Mouse (Mus musculus): Measurements from ENCODE around the gene Itpr1. TPM values are rescaled to one million over a fixed set of nuclear protein-coding genes. Genes with fewer than 3 reads are reported as not detected.

Itpr1 gene
- polyA plus RNA-seq, 1 experiment from 2014 or later, result 7.4 TPM

- no peak overlapping the region for H3K4me3 ChIP-seq
- 95% methylated on average over 9 of the region's 9 CpGs for WGBS
- ATAC-seq (ENCODE audit: low FRiP score, low read depth), result no peak
- H3K9me3 ChIP-seq, result no peaks in the 10 kb centered on the region
- H3K9ac ChIP-seq (replicated peaks), result no peak overlapping the region
- no peak overlapping the region for H3K4me2 ChIP-seq (replicated peaks)
- no peaks in the 10 kb centered on the region for H3K4me1 ChIP-seq
- H3K27ac ChIP-seq (replicated peaks), result no peak overlapping the region
- H3K36me3 ChIP-seq, result no peaks in the 10 kb centered on the region
- H3K27me3 ChIP-seq, result no peaks in the 10 kb centered on the region
Observed at GRCm38 (mm10) chr6:108413593-108413992, 200.7 kb downstream of the Itpr1 start.

GRCm38 (mm10) chr6:108415847-108416246 is 203.0 kb downstream of the Itpr1 start:
- no peaks in the 10 kb centered on the region for H3K4me1 ChIP-seq
- H3K9ac ChIP-seq (replicated peaks), result no peak overlapping the region
- WGBS, result 90% methylated on average over 4 of the region's 4 CpGs
- ATAC-seq (ENCODE audit: low FRiP score, low read depth), result no peak
- no peak overlapping the region for H3K4me2 ChIP-seq (replicated peaks)
- no peaks in the 10 kb centered on the region for H3K27me3 ChIP-seq
- H3K27ac ChIP-seq (replicated peaks), result no peak overlapping the region
- H3K36me3 ChIP-seq, result no peaks in the 10 kb centered on the region
- no peaks in the 10 kb centered on the region for H3K9me3 ChIP-seq
- no peak overlapping the region for H3K4me3 ChIP-seq

GRCm38 (mm10) chr6:108417508-108417907 is 204.6 kb downstream of the Itpr1 start:
- Histone ChIP-seq H3K27ac (replicated peaks) (no peak overlapping the region), H3K36me3 (no peaks in the 10 kb centered on the region), H3K9ac (replicated peaks) (no peak overlapping the region), H3K4me2 (replicated peaks) (no peak overlapping the region), H3K27me3 (no peaks in the 10 kb centered on the region), H3K9me3 (no peaks in the 10 kb centered on the region), H3K4me3 (no peak overlapping the region), H3K4me1 (no peaks in the 10 kb centered on the region)
- ATAC-seq (ENCODE audit: low FRiP score, low read depth), result peak; percentile 83
- 51% methylated on average over 8 of the region's 8 CpGs for WGBS

GRCm38 (mm10) chr6:108418218-108418617 is 205.3 kb downstream of the Itpr1 start:
- no peak for ATAC-seq (ENCODE audit: low FRiP score, low read depth)
- H3K9ac ChIP-seq (replicated peaks), result no peak overlapping the region
- no peaks in the 10 kb centered on the region for H3K36me3 ChIP-seq
- no peak overlapping the region for H3K4me3 ChIP-seq
- WGBS, result 92% methylated on average over 7 of the region's 7 CpGs
- H3K27me3 ChIP-seq, result no peaks in the 10 kb centered on the region
- H3K9me3 ChIP-seq, result no peaks in the 10 kb centered on the region
- no peak overlapping the region for H3K4me2 ChIP-seq (replicated peaks)
- no peaks in the 10 kb centered on the region for H3K4me1 ChIP-seq
- H3K27ac ChIP-seq (replicated peaks), result no peak overlapping the region

- Histone ChIP-seq H3K36me3 (no peaks in the 10 kb centered on the region), H3K9me3 (no peaks in the 10 kb centered on the region), H3K4me2 (replicated peaks) (no peak overlapping the region), H3K4me1 (peaks cover 14% of the 10 kb centered on the region), H3K27me3 (no peaks in the 10 kb centered on the region), H3K27ac (replicated peaks) (0 out of 2 replicates have a peak overlapping the region, but pooled peaks have one; percentile 6), H3K4me3 (no peak overlapping the region), H3K9ac (replicated peaks) (no peak overlapping the region)
- peak; percentile 73; the same call in 1 of the 2 replicates for ATAC-seq (ENCODE audit: low FRiP score, low read depth)
- 60% methylated on average over 9 of the region's 9 CpGs for WGBS
Observed at GRCm38 (mm10) chr6:108424749-108425584, 212.1 kb downstream of the Itpr1 start.

GRCm38 (mm10) chr6:108426789-108427188 is 213.9 kb downstream of the Itpr1 start:
- ATAC-seq (ENCODE audit: low FRiP score, low read depth), result peak; percentile 79
- no peak overlapping the region for H3K4me3 ChIP-seq
- H3K36me3 ChIP-seq, result no peaks in the 10 kb centered on the region
- 21% methylated on average over 10 of the region's 10 CpGs for WGBS
- no peak overlapping the region; the same call in 1 of the 2 replicates for H3K4me2 ChIP-seq (replicated peaks)
- H3K9me3 ChIP-seq, result no peaks in the 10 kb centered on the region
- H3K9ac ChIP-seq (replicated peaks), result no peak overlapping the region
- no peak overlapping the region for H3K27ac ChIP-seq (replicated peaks)
- no peaks in the 10 kb centered on the region for H3K27me3 ChIP-seq
- H3K4me1 ChIP-seq, result peaks cover 14% of the 10 kb centered on the region

GRCm38 (mm10) chr6:108428383-108428782 is 215.5 kb downstream of the Itpr1 start:
- Histone ChIP-seq H3K4me2 (replicated peaks) (no peak overlapping the region), H3K9ac (replicated peaks) (no peak overlapping the region), H3K4me3 (no peak overlapping the region), H3K27me3 (no peaks in the 10 kb centered on the region), H3K27ac (replicated peaks) (no peak overlapping the region), H3K9me3 (no peaks in the 10 kb centered on the region), H3K36me3 (no peaks in the 10 kb centered on the region), H3K4me1 (peaks cover 14% of the 10 kb centered on the region)
- WGBS, result 91% methylated on average over 3 of the region's 3 CpGs
- ATAC-seq (ENCODE audit: low FRiP score, low read depth), result no peak

GRCm38 (mm10) chr6:108429950-108430349 is 217.1 kb downstream of the Itpr1 start:
- no peak overlapping the region for H3K27ac ChIP-seq (replicated peaks)
- H3K36me3 ChIP-seq, result no peaks in the 10 kb centered on the region
- ATAC-seq (ENCODE audit: low FRiP score, low read depth), result no peak
- H3K4me3 ChIP-seq, result no peak overlapping the region
- no peaks in the 10 kb centered on the region for H3K27me3 ChIP-seq
- H3K4me2 ChIP-seq (replicated peaks), result no peak overlapping the region
- H3K4me1 ChIP-seq, result peaks cover 9% of the 10 kb centered on the region
- no peak overlapping the region for H3K9ac ChIP-seq (replicated peaks)
- WGBS, result 92% methylated on average over 8 of the region's 8 CpGs
- H3K9me3 ChIP-seq, result no peaks in the 10 kb centered on the region

GRCm38 (mm10) chr6:108431193-108431592 is 218.3 kb downstream of the Itpr1 start:
- no peak overlapping the region for H3K4me3 ChIP-seq
- no peaks in the 10 kb centered on the region for H3K9me3 ChIP-seq
- H3K27me3 ChIP-seq, result no peaks in the 10 kb centered on the region
- no peak for ATAC-seq (ENCODE audit: low FRiP score, low read depth)
- no peak overlapping the region for H3K9ac ChIP-seq (replicated peaks)
- H3K4me1 ChIP-seq, result peaks cover 10% of the 10 kb centered on the region
- WGBS, result 91% methylated on average over 8 of the region's 8 CpGs
- H3K27ac ChIP-seq (replicated peaks), result no peak overlapping the region
- no peaks in the 10 kb centered on the region for H3K36me3 ChIP-seq
- no peak overlapping the region for H3K4me2 ChIP-seq (replicated peaks)

- ATAC-seq (ENCODE audit: low FRiP score, low read depth), result no peak
- 82% methylated on average over 4 of the region's 4 CpGs for WGBS
- H3K27ac ChIP-seq (replicated peaks), result no peak overlapping the region
- no peaks in the 10 kb centered on the region for H3K36me3 ChIP-seq
- no peak overlapping the region for H3K9ac ChIP-seq (replicated peaks)
- H3K4me2 ChIP-seq (replicated peaks), result no peak overlapping the region
- no peaks in the 10 kb centered on the region for H3K27me3 ChIP-seq
- H3K9me3 ChIP-seq, result no peaks in the 10 kb centered on the region
- peaks cover 7% of the 10 kb centered on the region; the same call in 1 of the 2 replicates for H3K4me1 ChIP-seq
- no peak overlapping the region for H3K4me3 ChIP-seq
Observed at GRCm38 (mm10) chr6:108432836-108433235, 219.9 kb downstream of the Itpr1 start.

- H3K4me3 ChIP-seq, result no peak overlapping the region
- no peak overlapping the region for H3K4me2 ChIP-seq (replicated peaks)
- WGBS, result 84% methylated on average over 6 of the region's 6 CpGs
- H3K27ac ChIP-seq (replicated peaks), result no peak overlapping the region
- H3K9ac ChIP-seq (replicated peaks), result no peak overlapping the region
- ATAC-seq (ENCODE audit: low FRiP score, low read depth), result no peak
- H3K9me3 ChIP-seq, result no peaks in the 10 kb centered on the region
- peaks cover 7% of the 10 kb centered on the region; the same call in 1 of the 2 replicates for H3K4me1 ChIP-seq
- no peaks in the 10 kb centered on the region for H3K36me3 ChIP-seq
- no peaks in the 10 kb centered on the region for H3K27me3 ChIP-seq
Observed at GRCm38 (mm10) chr6:108434816-108435215, 221.9 kb downstream of the Itpr1 start.

- H3K27me3 ChIP-seq, result no peaks in the 10 kb centered on the region
- no peak overlapping the region for H3K4me2 ChIP-seq (replicated peaks)
- peaks cover 7% of the 10 kb centered on the region; the same call in 1 of the 2 replicates for H3K4me1 ChIP-seq
- H3K4me3 ChIP-seq, result no peak overlapping the region
- no peak for ATAC-seq (ENCODE audit: low FRiP score, low read depth)
- H3K9ac ChIP-seq (replicated peaks), result no peak overlapping the region
- 67% methylated on average over 6 of the region's 6 CpGs for WGBS
- no peak overlapping the region for H3K27ac ChIP-seq (replicated peaks)
- no peaks in the 10 kb centered on the region for H3K9me3 ChIP-seq
- 0 out of 2 replicates have a peak, but pooled peaks cover 3% of the 10 kb centered on the region for H3K36me3 ChIP-seq
Observed at GRCm38 (mm10) chr6:108435467-108435866, 222.6 kb downstream of the Itpr1 start.
